Mouse (Mus musculus) heart, embryonic 11.5 days (tissue): ENCODE results near the gene Git2. TPM values are rescaled to one million over a fixed set of nuclear protein-coding genes. Genes with fewer than 3 reads are reported as not detected.

Source experiments
- ATAC-seq: fragments of 200-750 bp; cut with Nextera tagmentation; replicated peaks from 2 replicates; pipeline ENCODE4 v1.8.0; 2017; ENCODE audit warnings: moderate library complexity; ENCODE audit not compliant: insufficient number of reproducible peaks, low FRiP score, low TSS enrichment
- H3K27ac ChIP-seq: fragments of 300-500 bp; sonication (generic); 2 replicates; pipeline ENCODE4 v1.5.1; 2014; ENCODE audit warnings: mild to moderate bottlenecking, low read depth, low read length
- H3K27me3 ChIP-seq: fragments of 300-500 bp; sonication (generic); 2 replicates; pipeline ENCODE4 v1.6.1; 2014; ENCODE audit warnings: mild to moderate bottlenecking, low read length, mixed read lengths; ENCODE audit not compliant: control insufficient read depth, insufficient read depth
- H3K36me3 ChIP-seq: fragments of 300-500 bp; sonication (generic); 2 replicates; pipeline ENCODE4 v1.6.1; 2014; ENCODE audit warnings: mild to moderate bottlenecking, low read length, moderate library complexity, mixed read lengths; ENCODE audit not compliant: control insufficient read depth, insufficient read depth
- H3K4me1 ChIP-seq: fragments of 300-500 bp; sonication (generic); 2 replicates; pipeline ENCODE4 v1.6.1; 2014; ENCODE audit warnings: low read length; ENCODE audit not compliant: control insufficient read depth, insufficient read depth
- H3K4me2 ChIP-seq: fragments of 300-500 bp; sonication (generic); 2 replicates; pipeline ENCODE4 v1.6.1; 2014; ENCODE audit warnings: mild to moderate bottlenecking, moderate library complexity
- H3K4me3 ChIP-seq: fragments of 300-500 bp; sonication (generic); 2 replicates; pipeline ENCODE4 v1.5.1; 2014; ENCODE audit warnings: low read depth, low read length
- H3K9ac ChIP-seq: fragments of 300-500 bp; sonication (generic); 2 replicates; pipeline ENCODE4 v1.6.1; 2014; ENCODE audit warnings: mild to moderate bottlenecking, low read depth, low read length, moderate library complexity
- H3K9me3 ChIP-seq: fragments of 300-500 bp; sonication (generic); replicated peaks from 2 replicates; pipeline ENCODE4 v1.6.1; 2016; ENCODE audit warnings: low read length; ENCODE audit not compliant: control insufficient read depth
- WGBS: fragments of 180-500 bp; shearing (Covaris S2); extraction: QIAGEN DNeasy Blood & Tissue Kit; methylation state at CpG from one replicate; pipeline ENCODE4 v1.1.7; 2014; ENCODE audit not compliant: insufficient replicate concordance; 5-methylcytosine and 5-hydroxymethylcytosine counted together
- polyA plus RNA-seq: library from polyadenylated mRNA; unstranded; fragments of >200 nt; fragmentation: Nextera tagmentation; extraction: Ambion mirVana; gene quantifications from 2 replicates; pipeline ENCODE4 v1.2.1, GENCODE M21; 2014

Gene Git2
- polyA plus RNA-seq, 1 experiment from 2014 or later: 30.6 TPM

GRCm38 (mm10) chr5:114766686-114767085 is 8.6 kb downstream of the Git2 start:
- no peaks in the 10 kb centered on the region for H3K9me3 ChIP-seq
- H3K36me3 ChIP-seq: peaks cover 7% of the 10 kb centered on the region; the same call in 1 of the 2 replicates
- no peak overlapping the region for H3K4me2 ChIP-seq
- ATAC-seq: no peak
- no peak overlapping the region for H3K9ac ChIP-seq
- H3K27ac ChIP-seq: no peak overlapping the region
- no peak overlapping the region for H3K4me3 ChIP-seq
- 77% methylated on average over 8 of the region's 8 CpGs for WGBS
- no peaks in the 10 kb centered on the region for H3K27me3 ChIP-seq
- peaks cover under 1% of the 10 kb centered on the region; the same call in 1 of the 2 replicates for H3K4me1 ChIP-seq

GRCm38 (mm10) chr5:114764812-114765735 is 10.2 kb downstream of the Git2 start:
- WGBS: 88% methylated on average over 18 of the region's 18 CpGs
- no peak overlapping the region for H3K9ac ChIP-seq
- H3K9me3 ChIP-seq: no peaks in the 10 kb centered on the region
- no peak overlapping the region for H3K4me3 ChIP-seq
- no peak overlapping the region for H3K27ac ChIP-seq
- no peaks in the 10 kb centered on the region for H3K27me3 ChIP-seq
- H3K4me1 ChIP-seq: no peaks in the 10 kb centered on the region
- no peak for ATAC-seq
- H3K4me2 ChIP-seq: no peak overlapping the region
- peaks cover 10% of the 10 kb centered on the region; the same call in 1 of the 2 replicates for H3K36me3 ChIP-seq

- ATAC-seq: no peak
Observed at GRCm38 (mm10) chr5:114761980-114762379, 13.3 kb downstream of the Git2 start.

GRCm38 (mm10) chr5:114759536-114760090 is 15.7 kb downstream of the Git2 start:
- no peaks in the 10 kb centered on the region for H3K4me1 ChIP-seq
- no peaks in the 10 kb centered on the region for H3K9me3 ChIP-seq
- WGBS: 86% methylated on average over 5 of the region's 5 CpGs
- ATAC-seq: no peak
- H3K36me3 ChIP-seq: peaks cover 13% of the 10 kb centered on the region
- H3K27ac ChIP-seq: no peak overlapping the region
- H3K4me2 ChIP-seq: no peak overlapping the region
- no peak overlapping the region for H3K9ac ChIP-seq
- no peaks in the 10 kb centered on the region for H3K27me3 ChIP-seq
- H3K4me3 ChIP-seq: no peak overlapping the region

More at GRCm38 (mm10) chr5:114761980-114762379, 13.3 kb downstream of the Git2 start:
- H3K27ac ChIP-seq: no peak overlapping the region
- 39% methylated on average over 8 of the region's 8 CpGs for WGBS
- peaks cover 10% of the 10 kb centered on the region; the same call in 1 of the 2 replicates for H3K36me3 ChIP-seq
- H3K9me3 ChIP-seq: no peaks in the 10 kb centered on the region
- no peak overlapping the region for H3K4me3 ChIP-seq
- no peaks in the 10 kb centered on the region for H3K27me3 ChIP-seq
- no peaks in the 10 kb centered on the region for H3K4me1 ChIP-seq
- H3K9ac ChIP-seq: no peak overlapping the region
- no peak overlapping the region for H3K4me2 ChIP-seq

- H3K27ac ChIP-seq: no peak overlapping the region
- 91% methylated on average over 12 of the region's 12 CpGs for WGBS
- no peak overlapping the region for H3K9ac ChIP-seq
- peaks cover 22% of the 10 kb centered on the region for H3K36me3 ChIP-seq
- H3K4me1 ChIP-seq: no peaks in the 10 kb centered on the region
- H3K9me3 ChIP-seq: no peaks in the 10 kb centered on the region
- no peaks in the 10 kb centered on the region for H3K27me3 ChIP-seq
- no peak for ATAC-seq
- H3K4me3 ChIP-seq: no peak overlapping the region
- H3K4me2 ChIP-seq: no peak overlapping the region
Observed at GRCm38 (mm10) chr5:114753384-114753783, 21.9 kb downstream of the Git2 start.

- H3K4me2 ChIP-seq: no peak overlapping the region
- 89% methylated on average over 10 of the region's 10 CpGs for WGBS
- peaks cover 26% of the 10 kb centered on the region for H3K36me3 ChIP-seq
- no peaks in the 10 kb centered on the region for H3K4me1 ChIP-seq
- H3K9ac ChIP-seq: no peak overlapping the region
- no peak for ATAC-seq
- H3K27me3 ChIP-seq: no peaks in the 10 kb centered on the region
- no peak overlapping the region for H3K27ac ChIP-seq
- H3K9me3 ChIP-seq: no peaks in the 10 kb centered on the region
- no peak overlapping the region for H3K4me3 ChIP-seq
Observed at GRCm38 (mm10) chr5:114752397-114752796, 22.9 kb downstream of the Git2 start.

- H3K4me1 ChIP-seq: no peaks in the 10 kb centered on the region
- no peak overlapping the region for H3K27ac ChIP-seq
- H3K9me3 ChIP-seq: no peaks in the 10 kb centered on the region
- no peak overlapping the region for H3K4me2 ChIP-seq
- no peak for ATAC-seq
- H3K27me3 ChIP-seq: no peaks in the 10 kb centered on the region
- WGBS: 86% methylated on average over 10 of the region's 10 CpGs
- H3K4me3 ChIP-seq: no peak overlapping the region
- peaks cover 24% of the 10 kb centered on the region for H3K36me3 ChIP-seq
- H3K9ac ChIP-seq: no peak overlapping the region
Observed at GRCm38 (mm10) chr5:114750325-114750724, 25.0 kb downstream of the Git2 start.

GRCm38 (mm10) chr5:114747521-114747920 is 27.8 kb downstream of the Git2 start:
- no peak for ATAC-seq

More at GRCm38 (mm10) chr5:114747521-114747920, 27.8 kb downstream of the Git2 start:
- H3K9ac ChIP-seq: no peak overlapping the region
- H3K4me2 ChIP-seq: no peak overlapping the region
- no peaks in the 10 kb centered on the region for H3K4me1 ChIP-seq
- H3K4me3 ChIP-seq: no peak overlapping the region
- H3K9me3 ChIP-seq: no peaks in the 10 kb centered on the region
- H3K36me3 ChIP-seq: peaks cover 31% of the 10 kb centered on the region
- no peak overlapping the region for H3K27ac ChIP-seq
- 87% methylated on average over 5 of the region's 5 CpGs for WGBS
- H3K27me3 ChIP-seq: no peaks in the 10 kb centered on the region
